Mouse (Mus musculus): ENCODE data around the gene Lif.

DNA sequence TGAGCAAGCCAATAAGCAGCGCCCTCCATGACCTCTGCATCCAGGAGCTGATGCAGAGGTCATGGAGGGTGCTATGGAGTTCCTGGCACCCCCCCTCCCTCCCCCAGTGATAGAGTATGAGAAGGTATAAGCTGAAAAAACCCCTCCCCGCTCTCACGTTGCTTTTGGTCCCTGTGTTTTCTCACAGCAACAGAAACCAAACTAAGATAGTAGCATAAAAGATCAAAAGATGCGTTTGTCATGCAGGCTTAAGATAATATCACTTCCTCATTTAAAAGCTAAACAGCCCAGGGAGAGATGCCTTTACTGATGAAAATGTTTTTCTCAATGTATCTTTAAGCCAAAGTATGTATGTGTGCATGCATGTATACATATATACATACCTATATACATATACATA is 10.7 kb upstream of the Lif start:
- TF ChIP-seq CTCF (IDR thresholded peaks at IDR 0.05; ENCODE audit: insufficient read depth, low read depth, low read length) (no peak), POLR2A (IDR thresholded peaks at IDR 0.05; ENCODE audit: insufficient read depth, low read depth, low read length) (no peak)
